Mouse (Mus musculus) cerebellum, postnatal 25 days (tissue): ENCODE data around the gene 2610318N02Rik.

Experiments
- DNase-seq, 2 experiments: peaks; one replicate each; pipeline ENCODE4 v3.0.0; 2021; ENCODE audit warnings: mixed read lengths in 2 of 2

The 2610318N02Rik gene

DNA sequence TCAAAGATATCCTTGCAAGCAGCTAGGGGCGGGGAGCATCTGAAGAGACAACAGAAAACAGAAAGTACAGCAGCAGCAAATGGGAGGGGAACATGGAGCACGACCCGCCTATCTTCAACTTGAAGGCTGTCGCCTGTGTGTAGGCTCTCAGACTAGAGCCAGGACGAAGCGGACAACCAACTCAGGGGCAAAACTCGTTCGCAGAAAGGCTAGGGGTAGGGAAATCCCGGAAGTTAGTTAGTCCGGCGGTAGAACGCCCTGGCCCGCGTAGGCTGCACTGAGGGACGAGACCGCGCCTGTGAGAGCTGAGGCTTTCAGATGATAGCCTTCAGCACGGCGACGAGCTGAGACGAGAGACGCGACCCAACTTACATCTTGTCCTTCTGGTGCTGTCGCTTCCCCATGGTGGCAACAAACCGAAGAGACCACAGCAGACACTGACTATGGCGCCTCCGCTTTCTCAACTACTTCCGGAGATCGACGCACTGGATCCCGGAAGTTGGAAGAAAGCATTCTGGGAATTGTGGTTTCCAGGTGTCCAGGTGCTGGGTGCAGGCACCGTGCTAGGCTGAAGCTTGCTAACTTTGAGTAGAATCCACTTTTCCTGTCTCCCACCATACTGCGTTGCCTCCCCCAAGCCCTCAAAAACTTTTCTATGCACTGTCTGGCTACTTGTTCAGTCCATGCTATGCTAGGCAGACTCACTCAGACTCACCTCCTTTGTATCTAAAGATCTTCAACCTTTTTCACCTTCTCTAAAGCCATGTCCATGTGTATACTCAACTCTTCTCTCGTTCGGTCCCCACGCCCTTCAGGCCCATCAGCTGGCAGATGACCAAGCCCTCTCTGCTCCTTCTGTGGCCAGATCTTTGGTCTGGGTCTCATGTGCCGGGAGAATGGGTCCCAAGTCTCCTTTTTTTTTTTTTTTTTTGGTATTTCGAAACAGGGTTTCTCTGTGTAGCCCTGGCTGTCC lies 13.9 kb downstream of the 2610318N02Rik start, which contains the start of gene Ppil2:
Ppil2 (minus strand) TSS at position 487 of the 973 bp plus-strand sequence.
- DNase-seq: peak; percentile 72 to 78

DNA sequence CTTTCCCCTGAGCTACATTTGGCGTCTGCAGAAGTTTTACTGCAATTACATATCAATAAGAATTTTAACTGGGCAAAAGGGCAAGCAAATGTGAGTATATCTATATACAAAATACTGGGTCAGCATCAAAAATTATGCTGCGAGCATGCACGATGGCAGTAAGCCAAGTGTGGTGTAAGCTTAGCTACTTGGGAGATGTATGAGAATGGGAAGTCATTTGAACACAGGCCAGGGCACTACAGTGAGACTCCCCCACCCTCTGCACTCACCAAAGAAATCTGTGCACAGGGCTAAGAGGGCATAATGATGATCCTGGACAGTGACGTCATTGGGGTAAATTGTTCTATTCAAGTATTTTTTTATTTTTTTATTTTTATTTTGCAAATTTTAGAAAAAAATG lies 20.4 kb downstream of the 2610318N02Rik start:
- no peak for DNase-seq

- DNase-seq: peak in 1 of 2 experiments; percentile 22
Measured at GRCm38 (mm10) chr16:17102630-17103220, 22.2 kb downstream of the 2610318N02Rik start.

DNA sequence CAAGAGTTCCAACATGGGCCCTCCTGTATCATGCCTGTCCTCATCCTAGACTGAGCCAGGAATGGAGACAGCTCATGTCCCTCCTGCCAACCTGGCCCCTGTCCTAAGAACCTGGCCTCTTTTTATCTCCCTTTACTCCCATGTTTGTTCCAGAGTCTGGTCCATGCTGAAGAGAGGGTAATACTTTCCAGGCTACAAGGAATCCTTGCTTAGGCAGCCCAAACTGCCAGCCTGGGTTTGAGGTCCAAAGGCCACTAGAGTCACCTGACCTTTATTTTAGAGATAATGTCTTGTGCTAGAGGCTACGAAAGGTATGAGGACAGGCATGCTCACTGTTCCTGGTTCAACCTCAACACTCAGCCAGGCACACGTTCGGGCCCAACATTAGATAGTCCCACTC lies 28.0 kb downstream of the 2610318N02Rik start:
- no peak for DNase-seq

DNA sequence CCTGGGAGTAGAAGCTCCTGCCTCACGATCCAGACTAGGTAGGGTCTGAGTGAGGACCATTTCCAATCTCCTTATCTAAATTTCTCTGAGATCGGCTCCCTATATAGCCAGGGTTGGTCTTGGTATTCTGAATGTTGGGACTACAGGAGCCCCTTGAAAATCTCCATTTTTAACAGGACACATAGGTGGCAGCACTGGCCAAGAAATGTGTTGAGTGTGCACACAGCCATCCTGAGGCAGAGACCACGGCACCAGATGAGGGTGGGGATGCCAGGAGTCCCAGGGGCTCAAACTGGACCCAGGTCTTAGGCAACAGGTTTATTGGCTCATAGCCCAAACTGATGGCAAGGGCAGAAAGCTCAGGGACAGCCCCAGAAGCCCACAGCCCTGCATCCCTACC lies 36.6 kb downstream of the 2610318N02Rik start:
- no peak for DNase-seq

DNA sequence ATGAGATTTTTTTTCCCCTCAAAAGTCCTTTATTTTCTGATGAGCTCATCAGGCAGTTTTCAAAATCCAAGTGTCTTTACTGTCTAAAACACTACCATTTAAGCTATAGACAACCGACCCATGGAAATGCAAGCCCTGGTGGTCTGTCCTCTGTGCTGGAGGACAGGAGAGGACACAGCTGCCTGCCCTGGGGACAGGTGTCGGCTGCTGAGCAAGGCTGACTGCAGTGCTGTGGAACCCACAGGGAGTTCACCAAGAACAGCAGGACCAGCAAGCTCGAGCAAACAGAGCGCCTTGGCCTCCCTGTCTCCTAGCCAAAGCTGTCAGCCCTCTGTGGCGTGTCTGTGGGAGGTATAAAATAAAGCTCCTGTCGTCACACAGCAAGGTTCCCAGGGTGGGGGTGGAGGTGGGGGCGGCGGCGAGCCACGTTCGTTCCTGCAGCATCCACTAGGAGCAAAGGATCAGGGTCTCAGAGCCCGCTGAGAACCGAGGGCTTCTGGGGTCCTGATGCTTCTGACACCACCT lies 38.2 kb downstream of the 2610318N02Rik start:
- no peak for DNase-seq

DNA sequence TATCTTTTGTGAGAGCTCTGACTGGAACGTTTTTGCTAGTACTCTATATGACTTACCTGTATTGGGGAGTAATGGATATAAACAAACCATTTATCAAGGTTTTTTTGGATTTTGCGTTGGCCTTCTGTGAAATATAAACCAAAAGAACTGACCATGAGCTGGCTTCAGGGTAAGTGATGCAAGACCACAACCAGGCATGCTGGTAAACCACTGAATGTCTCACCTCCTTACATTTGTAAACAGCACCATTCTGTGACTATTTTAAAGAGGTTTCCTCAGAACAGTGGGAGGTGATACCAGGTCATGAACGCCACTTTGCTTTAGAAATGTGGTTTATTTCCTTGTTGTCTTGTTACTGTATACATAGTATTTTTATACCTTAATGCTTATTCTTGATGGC lies 38.7 kb downstream of the 2610318N02Rik start:
- DNase-seq: no peak

- no peak for DNase-seq
Measured at GRCm38 (mm10) chr16:17085636-17086035, 39.3 kb downstream of the 2610318N02Rik start.

DNA sequence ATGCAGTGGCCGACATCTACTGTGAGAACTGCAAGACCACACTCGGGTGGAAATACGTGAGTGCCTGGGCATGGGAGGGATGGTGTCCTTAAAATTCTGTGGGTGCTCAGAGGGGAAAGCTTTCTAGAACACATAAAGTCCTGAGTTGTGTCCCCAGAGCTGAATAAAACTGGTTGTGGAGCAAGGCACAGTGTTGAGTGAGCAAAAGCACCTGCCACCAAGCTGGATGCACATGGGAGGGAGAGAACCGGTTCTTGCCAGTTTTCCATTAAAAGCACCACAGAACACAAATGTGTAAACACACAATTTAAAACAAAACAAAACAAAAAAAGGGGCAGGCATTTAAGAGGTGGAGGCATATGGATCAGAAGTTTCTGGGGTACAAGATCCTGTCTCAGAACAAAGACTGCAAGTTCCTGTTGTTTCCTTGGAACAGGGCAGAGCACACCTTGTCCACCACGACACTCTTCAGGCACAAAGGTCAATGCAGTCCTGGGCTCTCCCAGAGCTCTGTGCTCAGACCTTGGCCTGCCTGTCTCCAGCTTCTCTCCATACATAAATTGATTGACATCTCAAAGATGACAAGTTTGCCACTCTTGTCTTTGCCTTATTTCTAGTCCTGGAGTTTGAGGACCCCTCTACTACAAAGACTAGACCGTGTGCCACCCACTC lies 42.7 kb downstream of the 2610318N02Rik start:
- DNase-seq: no peak

- no peak for DNase-seq
Measured at GRCm38 (mm10) chr16:17078101-17078500, 46.9 kb downstream of the 2610318N02Rik start.

- DNase-seq: no peak
Measured at GRCm38 (mm10) chr16:17076869-17077268, 48.1 kb downstream of the 2610318N02Rik start.

DNA sequence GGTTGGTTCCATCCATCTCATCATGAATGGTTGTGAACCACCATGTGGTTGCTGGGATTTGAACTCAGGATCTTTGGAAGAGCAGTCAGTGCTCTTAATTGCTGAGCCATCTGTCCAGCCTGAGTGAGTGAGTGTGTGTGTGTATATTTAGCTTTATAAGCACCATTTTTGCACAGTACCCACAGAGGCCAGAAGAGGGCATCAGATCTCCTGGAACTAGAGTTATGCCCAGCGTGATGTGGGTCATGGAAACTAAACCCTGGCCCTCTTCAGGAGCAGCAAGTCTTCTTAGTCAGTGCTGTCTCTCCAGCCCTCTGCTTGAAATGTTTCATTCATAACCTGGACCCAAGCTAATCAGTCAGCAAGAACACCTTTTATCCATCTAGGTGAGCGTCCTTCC lies 48.7 kb downstream of the 2610318N02Rik start:
- DNase-seq: no peak

- DNase-seq: no peak
Measured at GRCm38 (mm10) chr16:17073000-17073399, 52.0 kb downstream of the 2610318N02Rik start.

DNA sequence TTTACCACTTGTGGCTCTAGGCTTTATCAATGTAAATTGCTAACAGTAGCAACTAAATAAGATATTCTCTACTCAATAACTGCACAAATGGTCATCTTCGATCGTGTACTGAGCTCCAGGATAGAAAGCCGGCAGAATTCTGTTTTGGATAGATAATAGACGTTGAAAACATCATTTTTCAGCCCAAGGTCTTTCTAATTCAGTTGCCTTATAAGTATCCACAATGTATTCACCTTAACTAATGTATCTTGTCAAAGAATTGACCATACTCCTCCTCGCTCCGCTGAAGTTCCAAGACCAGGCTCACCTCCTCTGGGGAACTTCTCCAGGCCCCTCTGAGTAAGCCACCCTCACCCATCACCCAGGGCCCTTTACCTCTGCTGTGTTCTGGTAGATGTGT lies 54.3 kb downstream of the 2610318N02Rik start:
- no peak for DNase-seq

DNA sequence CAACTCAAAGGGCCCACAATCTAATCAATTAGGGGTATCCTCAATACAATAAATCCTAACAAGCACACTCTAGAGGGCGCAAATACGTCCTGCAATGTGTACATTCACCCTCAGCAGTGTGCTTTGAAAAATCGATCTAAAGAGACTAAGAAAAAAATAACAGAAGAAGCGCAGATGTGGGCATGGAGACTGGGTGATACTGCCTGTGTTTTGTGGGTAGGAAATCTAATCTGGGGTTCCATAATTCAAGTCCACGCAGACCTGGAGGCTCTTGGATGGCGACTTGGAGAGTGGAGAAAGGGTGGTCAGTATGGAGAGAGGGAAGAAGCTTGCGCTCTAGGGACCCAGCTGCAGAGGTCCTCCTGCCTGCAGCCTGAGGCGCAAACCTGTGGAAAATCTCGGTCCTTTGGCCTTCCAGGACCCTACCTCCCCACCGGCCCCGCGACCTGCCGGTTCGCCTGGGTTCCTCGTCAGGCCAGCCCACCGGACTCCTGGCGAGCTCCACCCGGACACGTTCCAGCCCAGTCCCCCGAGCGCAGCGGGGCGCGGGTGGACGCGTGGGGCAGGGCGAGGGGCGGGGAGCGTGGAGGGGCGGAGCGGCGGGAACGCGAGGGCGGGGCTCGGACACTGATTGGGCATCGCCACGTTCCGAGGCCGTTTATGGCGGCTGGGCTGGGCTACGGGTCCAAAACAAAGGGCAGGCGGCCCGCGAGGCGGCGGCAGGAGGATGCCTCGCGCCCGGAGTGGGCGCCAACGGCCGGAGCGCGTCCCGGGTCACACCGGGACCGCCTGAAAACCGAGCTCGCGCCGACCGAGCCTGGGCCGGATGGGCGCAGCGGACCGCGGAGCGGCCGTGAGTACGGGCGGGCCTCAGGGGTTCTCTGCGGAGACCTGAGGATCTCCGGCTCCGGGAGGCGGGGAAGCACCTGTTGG lies 55.2 kb downstream of the 2610318N02Rik start, which contains the start of gene Ypel1:
Ypel1 (plus strand) TSS at position 186 of the 933 bp plus-strand sequence.
- DNase-seq: peak; percentile 91 to 95

DNA sequence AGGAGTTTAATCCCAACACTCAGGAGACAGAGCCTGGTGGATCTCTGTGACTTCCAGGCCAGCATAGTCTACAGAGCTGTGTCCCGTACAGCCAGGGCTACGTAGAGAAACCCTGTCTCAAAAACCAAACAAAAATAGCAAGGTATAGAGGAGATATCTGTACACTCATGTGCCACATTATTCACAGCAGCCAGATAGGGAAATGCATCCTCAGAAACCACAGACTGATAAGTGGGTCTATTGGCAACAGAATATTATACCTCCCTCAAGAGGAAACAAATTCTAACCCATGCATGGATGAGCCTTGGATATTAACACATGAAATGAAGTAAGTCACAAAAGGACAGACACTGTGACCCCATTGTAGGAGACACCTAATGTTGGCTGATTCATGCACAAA lies 57.4 kb downstream of the 2610318N02Rik start:
- DNase-seq: no peak
